Mouse (Mus musculus) megakaryocyte, embryonic 14.5 days (primary cell): ENCODE results near the gene Gtf2ird1.

Source experiments
- FLI1 ChIP-seq: IDR thresholded peaks from 2 replicates; pipeline ENCODE4 v1.6.1; 2012; ENCODE audit warnings: low read length, inconsistent platforms, mixed read lengths
- GATA1 ChIP-seq: IDR thresholded peaks from 3 replicates; pipeline ENCODE4 v1.6.1; 2012; ENCODE audit warnings: mixed read lengths, low read length, inconsistent platforms, borderline replicate concordance

GRCm38 (mm10) chr5:134322355-134322754 lies 134.2 kb downstream of the Gtf2ird1 start:
- no peak for TF ChIP-seq GATA1
- TF ChIP-seq FLI1, result no peak
